Mouse (Mus musculus): ENCODE data around the gene P2rx7. TPM values are rescaled to one million over a fixed set of nuclear protein-coding genes. Genes with fewer than 3 reads are reported as not detected.

P2rx7 gene
- 3.5 and 7.7 TPM in 2 replicates for polyA plus RNA-seq (2012; rRNA removed)

DNA sequence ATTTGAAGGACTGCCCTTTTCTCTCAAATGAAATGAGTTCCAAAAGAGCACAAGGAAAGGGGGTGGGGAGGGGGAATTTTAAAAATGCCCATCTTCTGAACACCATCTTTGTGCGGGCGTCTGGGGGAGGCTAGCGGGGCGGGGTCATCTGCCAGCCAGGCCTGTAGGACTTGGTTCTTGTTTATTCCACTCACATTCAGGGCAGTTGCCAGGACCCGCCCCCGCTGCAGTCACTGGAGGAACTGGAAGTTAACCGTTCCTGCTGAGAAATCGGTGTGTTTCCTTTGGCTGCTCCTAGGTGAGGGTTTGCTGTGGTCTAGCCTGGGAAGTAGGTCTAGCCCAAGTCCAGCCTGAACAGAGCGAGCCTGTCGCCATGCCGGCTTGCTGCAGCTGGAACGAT lies at the start of gene P2rx7:
Gene P2rx7, plus strand, starts transcription at position 211 of the 400 bp plus-strand sequence.
- DNase-seq (ENCODE audit: low read depth) = peak; percentile 59
- TF ChIP-seq POLR2A (IDR thresholded peaks at IDR 0.05; ENCODE audit: borderline replicate concordance, extremely low read depth, insufficient read depth, insufficient read length, poor library complexity, severe bottlenecking) = no peak
- TF ChIP-seq CTCF (IDR thresholded peaks at IDR 0.05; ENCODE audit: borderline replicate concordance, extremely low read depth, insufficient read depth, insufficient read length) = no peak

DNA sequence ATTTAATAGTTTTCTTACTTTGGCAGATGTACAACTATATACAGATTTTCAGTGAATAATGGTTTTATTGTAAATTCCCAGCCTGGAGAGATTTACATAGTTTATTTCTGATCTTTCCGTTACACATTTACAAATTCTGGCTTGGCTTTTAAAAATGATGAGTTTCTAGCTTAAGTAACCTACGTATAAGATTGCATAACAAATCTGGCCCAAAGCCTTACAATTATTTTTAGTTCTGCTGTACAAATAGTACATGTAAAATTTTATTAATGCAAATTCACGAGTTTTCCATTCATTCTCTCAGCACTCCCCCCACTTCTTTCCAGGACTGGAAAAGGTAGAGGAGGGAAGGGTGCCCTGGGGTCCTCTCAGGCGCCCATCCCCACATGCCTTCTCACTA lies 48.2 kb upstream of the P2rx7 start:
- DNase-seq (ENCODE audit: low read depth) = no peak
- TF ChIP-seq CTCF (IDR thresholded peaks at IDR 0.05; ENCODE audit: borderline replicate concordance, extremely low read depth, insufficient read depth, insufficient read length) (no peak), POLR2A (IDR thresholded peaks at IDR 0.05; ENCODE audit: borderline replicate concordance, extremely low read depth, insufficient read depth, insufficient read length, poor library complexity, severe bottlenecking) (no peak)

DNA sequence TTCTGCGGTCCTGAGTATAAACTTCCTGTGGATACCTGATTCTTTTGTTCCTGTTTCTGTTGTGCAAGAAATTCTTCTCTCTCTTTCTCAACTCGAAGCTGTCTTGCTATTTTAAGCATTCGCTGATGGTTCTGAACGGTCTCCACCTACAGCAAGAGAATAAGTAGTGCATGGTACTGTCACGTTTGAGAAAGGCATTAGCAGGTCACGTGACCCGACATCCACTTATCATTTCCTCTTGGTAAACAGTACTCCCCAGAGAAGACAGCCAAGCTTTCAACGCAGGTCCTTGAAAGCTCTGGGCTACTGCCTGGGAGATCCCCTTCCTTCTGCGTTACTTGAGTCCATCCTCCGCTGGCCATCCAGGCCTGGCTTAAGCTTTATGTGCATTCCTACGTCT lies 41.5 kb upstream of the P2rx7 start:
- TF ChIP-seq CTCF (IDR thresholded peaks at IDR 0.05; ENCODE audit: borderline replicate concordance, extremely low read depth, insufficient read depth, insufficient read length) (no peak), POLR2A (IDR thresholded peaks at IDR 0.05; ENCODE audit: borderline replicate concordance, extremely low read depth, insufficient read depth, insufficient read length, poor library complexity, severe bottlenecking) (no peak)
- no peak for DNase-seq (ENCODE audit: low read depth)

DNA sequence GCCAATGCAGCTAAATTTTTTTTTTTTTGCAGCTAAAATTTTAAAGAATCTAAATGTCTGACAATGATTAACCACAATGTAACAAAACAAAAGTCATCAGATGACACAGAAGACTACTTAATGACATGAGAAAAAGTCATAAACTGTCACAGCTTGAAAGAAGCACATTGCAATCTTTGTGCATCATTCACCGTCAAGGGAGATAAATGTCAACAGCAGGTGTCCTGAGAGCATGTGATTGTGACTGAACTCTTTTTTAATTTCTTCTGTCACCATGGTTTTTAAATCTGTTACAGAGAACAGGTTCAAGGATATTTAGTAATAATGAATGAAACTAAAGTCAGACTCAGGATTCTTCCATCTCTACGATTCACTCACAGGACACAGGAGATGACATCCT lies 38.8 kb upstream of the P2rx7 start:
- DNase-seq (ENCODE audit: low read depth) = no peak

DNA sequence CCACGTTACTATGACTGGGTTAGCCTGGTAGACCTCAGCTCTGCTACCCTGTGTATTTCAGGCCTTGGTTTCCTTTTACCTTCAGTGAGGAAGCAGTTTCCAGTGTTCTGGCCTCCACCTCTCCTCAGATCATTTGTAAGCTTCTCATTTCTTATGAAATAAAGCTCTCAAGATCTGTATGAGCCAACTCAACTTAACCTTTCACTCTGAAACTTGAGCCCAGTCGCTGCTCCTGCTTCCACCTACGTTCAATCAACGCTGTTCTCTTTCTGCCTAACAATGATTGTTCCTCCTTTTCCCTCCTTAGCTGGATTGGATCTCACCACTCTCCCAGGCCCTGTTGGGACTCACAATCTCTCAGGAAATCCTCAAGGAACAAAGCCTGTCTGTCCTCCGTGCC lies 32.1 kb upstream of the P2rx7 start:
- no peak for TF ChIP-seq POLR2A (IDR thresholded peaks at IDR 0.05; ENCODE audit: borderline replicate concordance, extremely low read depth, insufficient read depth, insufficient read length, poor library complexity, severe bottlenecking)
- no peak for TF ChIP-seq CTCF (IDR thresholded peaks at IDR 0.05; ENCODE audit: borderline replicate concordance, extremely low read depth, insufficient read depth, insufficient read length)

More for the DNA sequence above, 38.8 kb upstream of the P2rx7 start:
- no peak for TF ChIP-seq CTCF (IDR thresholded peaks at IDR 0.05; ENCODE audit: borderline replicate concordance, extremely low read depth, insufficient read depth, insufficient read length)
- TF ChIP-seq POLR2A (IDR thresholded peaks at IDR 0.05; ENCODE audit: borderline replicate concordance, extremely low read depth, insufficient read depth, insufficient read length, poor library complexity, severe bottlenecking) = no peak

DNA sequence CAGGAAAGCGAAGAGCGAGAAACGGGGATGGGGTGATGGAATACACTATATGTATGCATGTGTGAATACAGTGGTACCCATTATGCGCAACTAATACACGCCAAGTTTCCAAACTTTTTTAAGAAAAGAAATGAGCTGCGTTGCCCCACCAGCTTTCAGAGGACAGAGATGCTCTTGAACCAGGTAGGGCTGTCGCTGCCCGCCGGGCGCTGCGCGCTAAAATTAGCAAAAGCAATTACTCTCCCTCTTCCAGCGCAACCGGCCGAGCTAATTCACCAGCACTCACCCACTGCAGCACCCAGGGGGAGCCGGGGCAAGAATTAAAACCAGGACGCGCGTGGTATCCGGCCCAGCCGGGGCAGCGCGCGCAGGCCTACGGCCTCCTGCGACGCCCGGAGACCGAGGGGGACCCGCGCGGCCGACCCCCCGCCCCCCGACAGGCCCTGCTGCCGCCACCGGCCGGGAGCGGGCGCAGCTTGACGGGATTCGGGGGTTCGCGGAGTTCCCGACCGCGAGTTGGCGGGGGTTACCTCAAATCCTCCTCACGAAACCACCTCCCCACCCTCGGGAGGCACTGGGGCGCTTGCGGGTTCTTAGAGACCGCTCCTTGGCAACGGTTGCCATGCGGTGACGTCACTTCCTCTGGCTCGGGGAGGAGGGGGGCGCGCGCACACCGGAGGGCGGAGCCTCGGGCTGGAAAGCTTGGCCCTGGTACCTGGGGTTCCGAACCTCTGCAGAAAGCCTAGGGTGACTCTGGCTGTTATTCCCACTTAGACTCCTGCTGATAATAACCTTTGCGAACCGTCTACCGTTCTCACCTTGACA lies 29.6 kb upstream of the P2rx7 start, which contains the start of gene Ift81:
Gene Ift81, minus strand, starts transcription at position 611 of the 825 bp plus-strand sequence.
- DNase-seq (ENCODE audit: low read depth) = peak; percentile 98
- TF ChIP-seq POLR2A (IDR thresholded peaks at IDR 0.05; ENCODE audit: borderline replicate concordance, extremely low read depth, insufficient read depth, insufficient read length, poor library complexity, severe bottlenecking) (peak; percentile 60; the same call in 1 of the 2 replicates), CTCF (IDR thresholded peaks at IDR 0.05; ENCODE audit: borderline replicate concordance, extremely low read depth, insufficient read depth, insufficient read length) (no peak)

More for the DNA sequence above, 32.1 kb upstream of the P2rx7 start:
- no peak for DNase-seq (ENCODE audit: low read depth)

DNA sequence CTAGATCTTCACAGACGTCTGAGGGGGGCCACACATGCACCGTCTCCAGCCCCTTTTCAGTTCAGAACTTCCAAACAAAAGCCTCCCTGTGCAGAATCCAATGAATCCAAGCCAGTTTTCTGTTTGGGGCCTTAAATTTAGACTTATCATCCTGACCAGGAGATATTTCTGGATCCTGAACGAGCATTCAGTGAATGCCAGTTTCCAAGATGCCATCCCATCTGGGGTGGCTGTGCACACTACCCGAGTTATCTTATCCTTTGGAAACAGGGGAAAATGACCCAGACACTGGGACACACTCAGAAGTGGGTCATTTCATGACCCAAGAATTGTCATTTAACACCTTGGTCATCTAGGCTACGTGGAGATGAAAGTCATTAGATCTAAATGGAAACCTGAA lies 26.0 kb upstream of the P2rx7 start:
- no peak for TF ChIP-seq CTCF (IDR thresholded peaks at IDR 0.05; ENCODE audit: borderline replicate concordance, extremely low read depth, insufficient read depth, insufficient read length)
- TF ChIP-seq POLR2A (IDR thresholded peaks at IDR 0.05; ENCODE audit: borderline replicate concordance, extremely low read depth, insufficient read depth, insufficient read length, poor library complexity, severe bottlenecking) = no peak
- no peak for DNase-seq (ENCODE audit: low read depth)

DNA sequence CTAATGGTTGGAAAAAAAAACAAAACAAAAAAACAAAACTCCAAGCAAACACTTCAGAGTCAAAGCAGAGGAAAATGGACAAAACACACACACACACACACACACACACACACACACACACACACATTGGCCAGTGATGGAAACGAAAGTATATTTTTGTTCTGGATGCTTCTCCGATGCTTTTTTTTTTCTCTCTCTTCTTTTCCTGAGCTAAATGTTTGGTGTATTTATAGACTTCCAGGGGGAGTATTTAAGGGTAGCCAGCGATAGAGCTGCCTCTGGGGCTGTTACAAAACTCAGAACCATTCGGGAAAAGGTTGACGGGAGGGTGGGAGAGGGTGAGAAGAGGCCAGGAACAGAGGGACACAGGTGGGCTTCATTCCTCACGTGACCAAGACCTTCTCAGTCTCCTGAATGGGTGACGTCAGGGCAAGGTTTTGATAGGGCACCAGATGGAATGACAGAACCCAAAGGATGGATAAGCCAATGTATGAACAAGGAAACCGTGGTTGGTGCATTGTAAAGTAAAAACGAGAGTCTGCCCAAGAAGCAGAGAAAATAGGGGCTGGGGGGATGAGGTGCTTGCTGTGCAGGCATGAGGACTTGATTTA lies 23.9 kb upstream of the P2rx7 start:
- no peak for DNase-seq (ENCODE audit: low read depth)

DNA sequence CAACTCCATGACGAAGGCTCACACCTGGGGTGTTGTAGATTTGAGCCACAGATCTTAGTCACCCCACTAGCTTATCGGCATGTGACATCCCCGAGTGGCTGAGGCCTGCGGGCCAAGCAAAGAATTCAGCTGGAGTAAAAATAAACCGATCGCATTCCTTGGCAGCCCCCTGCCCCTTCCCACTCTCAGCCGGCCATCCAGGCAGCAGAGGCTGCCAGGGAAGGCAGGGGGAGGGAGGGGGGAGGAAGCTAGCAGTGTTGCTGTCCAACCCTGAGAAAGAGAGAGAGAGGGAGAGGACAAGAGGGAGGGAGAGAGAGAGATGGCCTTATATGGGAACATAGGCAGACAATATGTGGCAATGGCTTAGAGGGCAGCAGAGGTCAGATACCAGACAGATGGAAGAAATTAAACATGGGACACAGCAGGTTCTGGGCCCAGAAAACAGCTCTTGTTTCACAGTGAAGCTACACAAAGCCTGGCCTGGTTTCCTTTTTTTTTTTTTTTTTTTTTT lies 22.3 kb upstream of the P2rx7 start:
- peak; percentile 72 for DNase-seq (ENCODE audit: low read depth)
- TF ChIP-seq POLR2A (IDR thresholded peaks at IDR 0.05; ENCODE audit: borderline replicate concordance, extremely low read depth, insufficient read depth, insufficient read length, poor library complexity, severe bottlenecking) (no peak), CTCF (IDR thresholded peaks at IDR 0.05; ENCODE audit: borderline replicate concordance, extremely low read depth, insufficient read depth, insufficient read length) (no peak)

More for the DNA sequence above, 23.9 kb upstream of the P2rx7 start:
- no peak for TF ChIP-seq POLR2A (IDR thresholded peaks at IDR 0.05; ENCODE audit: borderline replicate concordance, extremely low read depth, insufficient read depth, insufficient read length, poor library complexity, severe bottlenecking)
- TF ChIP-seq CTCF (IDR thresholded peaks at IDR 0.05; ENCODE audit: borderline replicate concordance, extremely low read depth, insufficient read depth, insufficient read length) = no peak

DNA sequence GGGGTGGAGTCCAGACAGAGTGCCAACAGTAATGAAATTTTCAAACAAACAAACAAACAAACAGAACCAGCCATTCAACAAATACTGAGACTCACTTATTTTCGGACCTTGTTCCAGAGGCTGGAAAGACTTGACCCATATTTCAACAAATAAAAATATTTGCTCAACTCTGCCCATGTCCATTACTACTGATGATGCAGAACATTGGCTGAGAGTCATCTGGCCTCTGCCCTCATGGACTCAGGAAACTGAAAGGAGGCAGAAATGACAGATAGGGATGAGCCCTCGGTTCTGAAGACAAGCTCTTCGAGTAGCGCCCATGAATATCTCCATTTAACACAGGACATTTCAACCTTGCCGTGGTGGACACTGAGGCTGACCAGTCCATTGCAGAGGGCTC lies 21.2 kb upstream of the P2rx7 start:
- DNase-seq (ENCODE audit: low read depth) = no peak
- TF ChIP-seq CTCF (IDR thresholded peaks at IDR 0.05; ENCODE audit: borderline replicate concordance, extremely low read depth, insufficient read depth, insufficient read length) (no peak), POLR2A (IDR thresholded peaks at IDR 0.05; ENCODE audit: borderline replicate concordance, extremely low read depth, insufficient read depth, insufficient read length, poor library complexity, severe bottlenecking) (no peak)

DNA sequence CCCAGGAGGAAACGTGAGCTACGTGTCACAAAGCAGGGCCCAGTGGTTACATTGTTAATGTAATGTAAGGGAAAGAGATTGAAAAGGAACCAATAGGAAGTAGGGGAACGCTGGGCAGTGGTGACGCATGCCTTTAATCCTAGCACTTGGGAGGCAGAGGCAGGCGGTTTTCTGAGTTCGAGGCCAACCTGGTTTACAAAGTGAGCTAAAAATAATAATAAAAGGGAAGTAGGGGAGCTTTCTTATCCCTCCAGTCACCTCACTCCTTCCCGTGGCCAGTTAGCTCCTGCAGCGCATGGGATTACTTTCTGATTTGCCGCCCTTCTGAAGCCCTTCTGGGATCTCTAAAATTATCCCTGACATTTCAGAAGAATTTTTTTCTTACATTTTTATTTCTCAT lies 19.9 kb upstream of the P2rx7 start:
- DNase-seq (ENCODE audit: low read depth) = no peak
- TF ChIP-seq POLR2A (IDR thresholded peaks at IDR 0.05; ENCODE audit: borderline replicate concordance, extremely low read depth, insufficient read depth, insufficient read length, poor library complexity, severe bottlenecking) (no peak), CTCF (IDR thresholded peaks at IDR 0.05; ENCODE audit: borderline replicate concordance, extremely low read depth, insufficient read depth, insufficient read length) (no peak)

All from brain, embryonic 14.5 days (tissue).